Mouse (Mus musculus): ENCODE measurements around the gene Tex101.
"Not testable (repeated sequence)": the region's sequence is repeated elsewhere in the genome, so short reads cannot be mapped to it uniquely, and the experiment has no call there.

DNA sequence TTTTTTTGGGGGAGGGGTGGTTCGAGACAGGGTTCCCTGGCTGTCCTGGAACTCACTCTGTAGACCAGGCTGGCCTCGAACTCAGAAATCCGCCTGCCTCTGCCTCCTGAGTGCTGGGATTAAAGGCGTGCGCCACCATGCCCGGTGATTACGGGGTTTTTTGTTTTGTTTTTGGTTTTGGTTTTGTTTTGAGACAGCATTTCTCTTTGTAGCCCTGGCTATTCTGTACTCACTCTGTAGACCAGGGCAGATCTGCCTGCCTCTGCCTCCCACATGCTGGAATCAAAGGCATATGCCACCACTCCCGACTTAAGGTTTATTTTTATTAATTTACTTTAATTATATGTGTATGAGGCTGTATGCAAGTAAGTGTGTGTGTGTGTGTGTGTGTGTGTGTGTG, 58.1 kb downstream of the Tex101 start:
- not testable (repeated sequence) for TF ChIP-seq POLR2A (IDR thresholded peaks at IDR 0.05; ENCODE audit: extremely low read depth, insufficient read depth, low read length); CTCF (IDR thresholded peaks at IDR 0.05; ENCODE audit: low read depth, low read length)

All from liver, adult 2 months (tissue).